Mouse (Mus musculus) myocyte (in vitro differentiated cells): Measurements from ENCODE around the gene Slc7a14. TPM values are rescaled to one million over a fixed set of nuclear protein-coding genes. Genes with fewer than 3 reads are reported as not detected.

ENCODE experiments used
- H3K27me3 ChIP-seq: one replicate; pipeline ENCODE4 v1.6.1; 2011; ENCODE audit not compliant: control insufficient read depth, insufficient read depth, insufficient read length
- H3K36me3 ChIP-seq: one replicate; pipeline ENCODE4 v1.6.1; 2011; ENCODE audit not compliant: control insufficient read depth, insufficient read depth
- H3K4me2 ChIP-seq: one replicate; pipeline ENCODE4 v1.6.1; 2011; ENCODE audit warnings: low read depth, control low read depth
- H3K4me3 ChIP-seq: one replicate; pipeline ENCODE4 v1.5.1; 2011; ENCODE audit warnings: mild to moderate bottlenecking, control low read depth, moderate library complexity
- H3K79me2 ChIP-seq: one replicate; pipeline ENCODE4 v1.6.1; 2011; ENCODE audit not compliant: control insufficient read depth, insufficient read depth
- H3ac ChIP-seq: one replicate; pipeline ENCODE4 v1.6.1; 2011; ENCODE audit not compliant: control insufficient read depth, insufficient read length
- CEBPB ChIP-seq: IDR thresholded peaks from 2 replicates; pipeline ENCODE4 v1.6.1; 2011; ENCODE audit warnings: mild to moderate bottlenecking, moderate library complexity; ENCODE audit not compliant: poor library complexity, insufficient read depth, severe bottlenecking
- E2F4 ChIP-seq: IDR thresholded peaks from one replicate; pipeline ENCODE4 v1.6.1; 2011; ENCODE audit warnings: mild to moderate bottlenecking, control low read depth, moderate library complexity; ENCODE audit not compliant: insufficient read depth
- MAX ChIP-seq: IDR thresholded peaks from one replicate; pipeline ENCODE4 v1.6.1; 2011; ENCODE audit warnings: low read depth, mild to moderate bottlenecking, control low read depth
- MYOD1 ChIP-seq, 3 experiments: IDR thresholded peaks; one replicate each; pipeline ENCODE4 v1.6.1; 2011; ENCODE audit warnings: control low read depth in 2 of 3, low read depth in 2 of 3, mild to moderate bottlenecking in 2 of 3, moderate library complexity in 1 of 3; ENCODE audit not compliant: insufficient read length in 2 of 3, control insufficient read depth in 1 of 3
- MYOG ChIP-seq, 3 experiments: IDR thresholded peaks; one replicate each; pipeline ENCODE4 v1.6.1; 2011; ENCODE audit warnings: control low read depth in 2 of 3, low read depth in 2 of 3, mild to moderate bottlenecking in 2 of 3; ENCODE audit not compliant: insufficient read length in 2 of 3, control insufficient read depth in 1 of 3, insufficient read depth in 1 of 3
- POLR2A ChIP-seq: IDR thresholded peaks from one replicate; pipeline ENCODE4 v1.6.1; 2011; ENCODE audit warnings: low read depth, mild to moderate bottlenecking, control low read depth, moderate library complexity; ENCODE audit not compliant: insufficient read length
- POLR2AphosphoS2 ChIP-seq: IDR thresholded peaks from one replicate; pipeline ENCODE4 v1.6.1; 2011; ENCODE audit warnings: low read depth, control low read depth; ENCODE audit not compliant: insufficient read length
- REST ChIP-seq: IDR thresholded peaks from one replicate; pipeline ENCODE4 v1.6.1; 2011; ENCODE audit warnings: mild to moderate bottlenecking, control low read depth, moderate library complexity; ENCODE audit not compliant: insufficient read depth, insufficient read length
- SRF ChIP-seq: IDR thresholded peaks from one replicate; pipeline ENCODE4 v1.6.1; 2011; ENCODE audit warnings: low read depth; ENCODE audit not compliant: control insufficient read depth, insufficient read length
- TCF12 ChIP-seq: IDR thresholded peaks from one replicate; pipeline ENCODE4 v1.6.1; 2011; ENCODE audit warnings: mild to moderate bottlenecking, control low read depth; ENCODE audit not compliant: poor library complexity, insufficient read depth, severe bottlenecking
- TCF3 ChIP-seq: IDR thresholded peaks from one replicate; pipeline ENCODE4 v1.6.1; 2011; ENCODE audit warnings: low read depth, control low read depth; ENCODE audit not compliant: insufficient read length
- USF1 ChIP-seq: IDR thresholded peaks from one replicate; pipeline ENCODE4 v1.6.1; 2011; ENCODE audit warnings: low read depth, mild to moderate bottlenecking, control low read depth, moderate library complexity
- polyA plus RNA-seq: library from polyadenylated mRNA; unstranded; fragments of >200 nt; fragmentation: generic; extraction: Trizol; gene quantifications from one replicate; pipeline ENCODE4 v1.2.1, GENCODE M21; 2012; ENCODE audit warnings: missing spikeins

Slc7a14 gene
- polyA plus RNA-seq, 1 experiment: not detected

DNA sequence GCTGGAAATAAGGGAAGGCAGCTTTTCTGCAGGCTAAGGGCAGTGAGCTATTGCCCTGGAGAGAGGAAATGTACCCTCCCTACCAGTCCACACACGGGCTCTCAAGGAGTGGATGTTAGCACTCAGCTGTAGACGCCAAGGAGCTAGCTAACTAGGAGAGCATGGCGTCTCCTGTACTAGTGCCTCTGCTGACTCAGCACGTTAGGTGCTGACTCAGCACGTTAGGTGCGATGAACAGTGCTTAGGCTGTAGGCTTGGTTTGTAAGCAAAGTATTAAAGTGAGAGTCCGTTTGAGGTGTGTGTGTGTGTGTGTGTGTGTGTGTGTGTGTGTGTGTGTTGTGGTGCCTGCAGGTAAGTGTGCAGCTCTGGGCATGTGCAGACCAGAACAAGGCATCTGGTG, 119.8 kb downstream of the Slc7a14 start:
- Histone ChIP-seq H3K4me3 (no peak overlapping the region), H3ac (no peak overlapping the region), H3K36me3 (no peaks in the 10 kb centered on the region), H3K4me2 (no peak overlapping the region), H3K79me2 (no peaks in the 10 kb centered on the region), H3K27me3 (peaks cover under 1% of the 10 kb centered on the region)
- TF ChIP-seq MYOG (IDR thresholded peaks at IDR 0.05; ENCODE audit: control insufficient read depth in 1 of 3, insufficient read depth in 1 of 3, insufficient read length in 2 of 3, low read depth in 2 of 3) (no peak), USF1 (no peak), SRF (no peak)

DNA sequence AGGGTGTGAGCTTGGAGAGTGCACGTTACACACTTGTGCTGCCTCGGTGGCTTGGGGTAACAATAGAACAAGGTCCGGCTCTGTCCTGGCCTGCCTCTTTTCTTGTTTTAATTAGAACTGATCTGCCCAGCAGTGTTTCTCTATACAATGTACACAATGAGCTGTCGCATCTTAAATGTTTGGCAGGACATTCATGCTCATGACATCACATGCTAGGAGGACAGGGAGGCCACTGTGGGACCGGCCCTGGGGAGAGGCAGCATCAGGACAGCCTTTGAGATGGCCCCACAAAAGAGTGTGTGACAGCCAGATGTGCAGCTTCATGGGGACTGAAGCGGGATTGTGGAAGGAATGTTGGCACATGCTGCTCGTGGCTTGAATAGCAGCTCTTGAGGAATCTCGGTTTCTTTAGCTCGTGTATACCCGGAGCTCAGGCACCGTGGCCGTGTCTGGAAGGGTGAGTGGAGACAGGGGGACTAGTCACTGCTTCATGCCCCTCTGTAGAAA, 143.8 kb downstream of the Slc7a14 start:
- Histone ChIP-seq H3ac (no peak overlapping the region), H3K27me3 (peaks cover 16% of the 10 kb centered on the region), H3K4me2 (no peak overlapping the region), H3K4me3 (no peak overlapping the region), H3K79me2 (no peaks in the 10 kb centered on the region), H3K36me3 (no peaks in the 10 kb centered on the region)
- no peak for TF ChIP-seq TCF12
- no peak for TF ChIP-seq E2F4
- no peak for TF ChIP-seq POLR2AphosphoS2
- no peak for TF ChIP-seq TCF3

DNA sequence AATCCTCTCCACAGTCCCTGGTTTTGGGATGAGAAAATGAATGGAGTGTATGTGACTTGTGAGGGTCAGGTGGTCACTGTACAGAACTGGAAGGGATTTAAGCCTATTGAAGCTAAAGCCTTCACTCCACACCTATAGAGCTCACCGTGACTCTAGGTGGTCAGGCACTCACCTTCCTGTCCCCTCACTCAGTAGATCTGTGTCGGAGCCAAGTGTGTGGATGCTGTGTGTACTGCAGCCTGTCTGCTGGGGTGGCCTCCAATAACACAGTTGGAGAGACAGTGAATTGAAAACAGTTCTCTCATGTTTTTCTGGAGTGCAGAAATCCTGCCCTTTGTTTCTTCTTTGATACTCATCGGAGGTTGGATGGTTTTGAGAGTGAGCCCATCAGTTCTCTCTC, 144.4 kb downstream of the Slc7a14 start:
- Histone ChIP-seq H3K79me2 (no peaks in the 10 kb centered on the region), H3K4me2 (no peak overlapping the region), H3K4me3 (no peak overlapping the region), H3K36me3 (no peaks in the 10 kb centered on the region), H3K27me3 (peaks cover 16% of the 10 kb centered on the region), H3ac (no peak overlapping the region)
- no peak for TF ChIP-seq USF1
- no peak for TF ChIP-seq CEBPB
- no peak for TF ChIP-seq MYOD1 (IDR thresholded peaks at IDR 0.05; ENCODE audit: control insufficient read depth in 1 of 3, insufficient read length in 2 of 3, low read depth in 2 of 3)
- no peak for TF ChIP-seq POLR2A
- TF ChIP-seq MYOG (IDR thresholded peaks at IDR 0.05; ENCODE audit: control insufficient read depth in 1 of 3, insufficient read depth in 1 of 3, insufficient read length in 2 of 3, low read depth in 2 of 3): no peak
- no peak for TF ChIP-seq MAX
- no peak for TF ChIP-seq REST
- TF ChIP-seq POLR2AphosphoS2: no peak
- TF ChIP-seq TCF3: no peak
- TF ChIP-seq TCF12: no peak
- TF ChIP-seq E2F4: no peak

DNA sequence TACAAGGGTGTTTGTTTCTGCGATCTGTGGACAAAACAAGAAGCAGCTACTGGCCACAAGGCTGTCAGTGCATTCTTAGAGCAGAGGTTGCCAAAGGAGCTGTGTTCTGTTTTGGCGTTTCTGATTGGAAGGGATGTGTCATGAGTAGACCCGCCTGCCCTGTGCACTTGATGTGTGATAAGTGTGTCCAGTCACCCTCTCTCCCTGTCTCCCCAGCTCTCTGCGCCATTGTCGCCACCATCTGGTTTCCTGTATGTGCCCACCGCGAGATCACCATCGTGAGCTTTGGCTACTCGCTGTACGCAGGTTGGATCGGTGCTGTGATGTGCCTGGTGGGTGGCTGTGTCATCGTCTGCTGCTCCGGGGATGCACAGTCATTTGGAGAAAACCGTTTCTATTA, 147.3 kb downstream of the Slc7a14 start:
- Histone ChIP-seq H3K79me2 (no peaks in the 10 kb centered on the region), H3K4me3 (no peak overlapping the region), H3K36me3 (no peaks in the 10 kb centered on the region), H3ac (no peak overlapping the region), H3K27me3 (peaks cover 16% of the 10 kb centered on the region), H3K4me2 (no peak overlapping the region)
- no peak for TF ChIP-seq TCF3
- no peak for TF ChIP-seq POLR2A

DNA sequence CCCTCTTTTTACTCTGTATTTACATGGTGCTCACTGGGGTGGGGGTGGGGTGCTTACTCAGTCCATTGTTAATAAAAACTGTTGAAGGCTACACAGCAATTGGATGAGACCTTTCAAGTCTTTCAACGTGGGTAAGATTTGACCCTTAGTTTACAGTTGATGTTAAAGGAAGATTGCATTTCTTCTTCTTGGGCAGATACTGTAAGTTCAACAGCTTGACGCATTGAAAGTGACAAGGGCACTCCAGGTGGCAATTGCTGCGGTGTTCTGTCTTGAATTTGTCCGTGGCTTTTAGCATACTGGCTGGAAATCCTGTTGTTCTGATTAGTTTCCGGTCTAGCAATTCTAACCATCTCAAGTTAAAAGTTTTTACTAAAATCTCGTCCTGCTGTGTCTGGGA, 148.8 kb downstream of the Slc7a14 start:
- Histone ChIP-seq H3K4me3 (no peak overlapping the region), H3K36me3 (no peaks in the 10 kb centered on the region), H3K4me2 (no peak overlapping the region), H3K27me3 (peaks cover 8% of the 10 kb centered on the region), H3ac (no peak overlapping the region), H3K79me2 (no peaks in the 10 kb centered on the region)
- TF ChIP-seq MYOD1 (IDR thresholded peaks at IDR 0.05; ENCODE audit: control insufficient read depth in 1 of 3, insufficient read length in 2 of 3, low read depth in 2 of 3) (no peak), REST (no peak), USF1 (no peak), TCF12 (no peak), TCF3 (no peak), SRF (no peak), CEBPB (no peak), E2F4 (no peak), MAX (no peak), MYOG (IDR thresholded peaks at IDR 0.05; ENCODE audit: control insufficient read depth in 1 of 3, insufficient read depth in 1 of 3, insufficient read length in 2 of 3, low read depth in 2 of 3) (no peak), POLR2AphosphoS2 (no peak), POLR2A (no peak)
